Mouse (Mus musculus) T-helper 1 cell (primary cell): ENCODE data around the gene Fgfr2.

Source experiments
- in situ Hi-C: fragments of 300-600 bp; cut with MboI, MseI; formaldehyde crosslinking; loops from one replicate; pipeline ENCODE4 v1.15.1; 2025; ENCODE audit warnings: high pct_unique_total_duplicates

Fgfr2 gene

GRCm38 (mm10) chr7:131598483-131598824, 1524.7 kb downstream of the Fgfr2 start:
- in situ Hi-C loops, result no loop called here

GRCm38 (mm10) chr7:131597779-131598482, 1525.2 kb downstream of the Fgfr2 start:
- in situ Hi-C loops, result no loop called here

- in situ Hi-C loops, result no loop called here
These were observed 1537.6 kb downstream of the Fgfr2 start for GRCm38 (mm10) chr7:131585551-131585950.

- in situ Hi-C loops, result no loop called here
These were observed 1541.0 kb downstream of the Fgfr2 start for GRCm38 (mm10) chr7:131582178-131582577.

GRCm38 (mm10) chr7:131575246-131575645, 1547.9 kb downstream of the Fgfr2 start:
- in situ Hi-C loops, result no loop called here

GRCm38 (mm10) chr7:131560697-131561042, 1562.5 kb downstream of the Fgfr2 start:
- in situ Hi-C loops, result loop anchor here (25.0 kb wide), 2 partner anchors 1048 to 1377 kb away; partner anchors contain the start of genes Ate1 and Zranb1

GRCm38 (mm10) chr7:131559986-131560696, 1563.0 kb downstream of the Fgfr2 start, which contains the start of gene Bub3:
Gene Bub3, plus strand, starts transcription at chr7:131560222.
- in situ Hi-C loops, result loop anchor here (25.0 kb wide), 2 partner anchors 1048 to 1377 kb away; partner anchors contain the start of genes Ate1 and Zranb1

GRCm38 (mm10) chr7:131557751-131558150, 1565.4 kb downstream of the Fgfr2 start:
- in situ Hi-C loops, result loop anchor here (25.0 kb wide), 2 partner anchors 1045 to 1380 kb away; partner anchors contain the start of genes Ate1 and Zranb1

- in situ Hi-C loops, result loop anchor here (25.0 kb wide), 2 partner anchors 1044 to 1381 kb away; partner anchors contain the start of genes Ate1 and Zranb1
These were observed 1566.4 kb downstream of the Fgfr2 start for GRCm38 (mm10) chr7:131556541-131557271.

GRCm38 (mm10) chr7:131556116-131556515, 1567.0 kb downstream of the Fgfr2 start:
- in situ Hi-C loops, result loop anchor here (25.0 kb wide), 2 partner anchors 1044 to 1381 kb away; partner anchors contain the start of genes Ate1 and Zranb1

GRCm38 (mm10) chr7:131555301-131556081, 1567.7 kb downstream of the Fgfr2 start:
- in situ Hi-C loops, result loop anchor here (25.0 kb wide), 2 partner anchors 1043 to 1382 kb away; partner anchors contain the start of genes Ate1 and Zranb1

- in situ Hi-C loops, result loop anchor here (25.0 kb wide), 2 partner anchors 1042 to 1383 kb away; partner anchors contain the start of genes Ate1 and Zranb1
These were observed 1568.6 kb downstream of the Fgfr2 start for GRCm38 (mm10) chr7:131554341-131555180.

- in situ Hi-C loops, result loop anchor here (25.0 kb wide), 2 partner anchors 1041 to 1384 kb away; partner anchors contain the start of genes Ate1 and Zranb1
These were observed 1569.4 kb downstream of the Fgfr2 start for GRCm38 (mm10) chr7:131553771-131554175.

GRCm38 (mm10) chr7:131552781-131553180, 1570.4 kb downstream of the Fgfr2 start:
- in situ Hi-C loops, result loop anchor here (25.0 kb wide), 2 partner anchors 1040 to 1385 kb away; partner anchors contain the start of genes Ate1 and Zranb1

GRCm38 (mm10) chr7:131551931-131552741, 1571.0 kb downstream of the Fgfr2 start:
- in situ Hi-C loops, result loop anchor here (25.0 kb wide), 2 partner anchors 1040 to 1385 kb away; partner anchors contain the start of genes Ate1 and Zranb1

GRCm38 (mm10) chr7:131551471-131551870, 1571.7 kb downstream of the Fgfr2 start:
- in situ Hi-C loops, result loop anchor here (25.0 kb wide), 2 partner anchors 1039 to 1386 kb away; partner anchors contain the start of genes Ate1 and Zranb1

- in situ Hi-C loops, result no loop called here
These were observed 1574.7 kb downstream of the Fgfr2 start, which contains the start of gene Hmx2 for GRCm38 (mm10) chr7:131548473-131548872. Gene Hmx2, plus strand, starts transcription at chr7:131548773.

GRCm38 (mm10) chr7:131547481-131547880, 1575.7 kb downstream of the Fgfr2 start:
- in situ Hi-C loops, result no loop called here

- in situ Hi-C loops, result no loop called here
These were observed 1576.7 kb downstream of the Fgfr2 start for GRCm38 (mm10) chr7:131546423-131546822.
